In the genomic region with DNA sequence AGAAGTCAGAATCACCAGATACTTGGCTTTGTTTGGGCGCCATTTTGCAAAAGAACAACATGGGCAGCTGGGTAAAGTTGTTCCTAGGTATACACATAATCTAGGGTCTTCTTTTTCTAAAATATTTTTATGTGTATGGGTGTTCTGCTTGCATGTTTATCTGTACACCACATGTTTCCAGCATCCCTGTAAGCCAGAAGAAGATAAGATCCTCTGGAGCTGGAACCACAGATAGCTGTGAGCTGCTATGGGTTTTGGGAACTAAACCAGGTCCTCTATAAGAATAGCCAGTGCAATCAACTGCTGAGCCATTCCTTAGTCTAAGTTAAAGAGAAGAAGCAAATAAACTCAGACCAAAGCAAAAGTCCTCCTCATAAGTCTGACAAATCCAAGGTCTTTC, we compare ENCODE assay signal across 12 mouse cellular contexts.
DNase-seq lines count a peak whose midpoint lies in the region; ATAC-seq and TF ChIP-seq lines count a peak whose summit lies in the region.
"Had no signal": no experiment of that assay in that cellular context is flagged by ENCODE, and none has a peak within 500 bp of the region (broad histone marks: within the 10 kb centered on the region; RNA-seq: fewer than 3 reads in every experiment).

No protein-coding gene starts in this region.

- intact Hi-C loops in heart, postnatal 10 days (cut with DNase I): no loop called here

- peak overlapping the region; percentile 85 for H3K27ac ChIP-seq in heart, embryonic 16.5 days (ENCODE audit: low read length)
- H3K27ac ChIP-seq in lung, postnatal 0 days (ENCODE audit: low read length): peak overlapping the region; percentile 23; the same call in 1 of the 2 replicates
- H3K27ac ChIP-seq in liver, embryonic 15.5 days (replicated peaks): no peak overlapping the region
- no peak overlapping the region for H3K27ac ChIP-seq in kidney, embryonic 16.5 days (ENCODE audit: low read length)
- H3K27ac ChIP-seq: forebrain, embryonic 13.5 days had no signal

- no peak for TF ChIP-seq CTCF in lung, postnatal 0 days (IDR thresholded peaks at IDR 0.05)

- peaks cover 7% of the 10 kb centered on the region; the same call in 1 of the 2 replicates for H3K36me3 ChIP-seq in heart, embryonic 16.5 days (ENCODE audit: control insufficient read depth, insufficient read depth)
- no peaks in the 10 kb centered on the region for H3K36me3 ChIP-seq in lung, postnatal 0 days (ENCODE audit: insufficient read depth, low read length)
- no peaks in the 10 kb centered on the region for H3K36me3 ChIP-seq in liver, embryonic 15.5 days (replicated peaks)
- no peaks in the 10 kb centered on the region for H3K36me3 ChIP-seq in kidney, embryonic 16.5 days (ENCODE audit: insufficient read depth, low read length)

- WGBS in heart, embryonic 16.5 days: 89% methylated on average over 1 of the region's 1 CpGs
- WGBS in lung, postnatal 0 days: 78% methylated on average over 1 of the region's 1 CpGs
- WGBS in liver, embryonic 15.5 days (ENCODE audit: insufficient replicate concordance): 67% methylated on average over 1 of the region's 1 CpGs
- 92% methylated on average over 1 of the region's 1 CpGs for WGBS in kidney, embryonic 16.5 days

- H3K4me2 ChIP-seq in heart, embryonic 16.5 days (ENCODE audit: low read depth, low read length): 0 out of 2 replicates have a peak overlapping the region, but pooled peaks have one; percentile 22
- H3K4me2 ChIP-seq in lung, postnatal 0 days (replicated peaks; ENCODE audit: low read depth, low read length): no peak overlapping the region
- no peak overlapping the region for H3K4me2 ChIP-seq in liver, embryonic 15.5 days
- H3K4me2 ChIP-seq in kidney, embryonic 16.5 days (replicated peaks; ENCODE audit: low read depth, low read length): no peak overlapping the region
- H3K4me2 ChIP-seq: forebrain, embryonic 13.5 days had no signal

- ATAC-seq in heart, embryonic 16.5 days (replicated peaks; ENCODE audit: extremely low read depth, insufficient read depth, low FRiP score): no peak
- ATAC-seq in lung, postnatal 0 days: no peak
- peak; percentile 69 for ATAC-seq in liver, embryonic 15.5 days (ENCODE audit: insufficient read depth)
- ATAC-seq in kidney, embryonic 16.5 days (ENCODE audit: low FRiP score, low TSS enrichment): no peak
- ATAC-seq: activated CD4-positive, CD25-positive, alpha-beta regulatory T cell, adult 4 months; inflammation-experienced regulatory T-cells, adult 6 months had no signal

- H3K4me1 ChIP-seq in heart, embryonic 16.5 days (ENCODE audit: control insufficient read depth, insufficient read depth, low read length): peaks cover 39% of the 10 kb centered on the region
- no peaks in the 10 kb centered on the region for H3K4me1 ChIP-seq in lung, postnatal 0 days (ENCODE audit: insufficient read depth, low read depth, low read length)
- peaks cover 32% of the 10 kb centered on the region for H3K4me1 ChIP-seq in liver, embryonic 15.5 days (replicated peaks)
- H3K4me1 ChIP-seq in kidney, embryonic 16.5 days (ENCODE audit: insufficient read depth, low read length): peaks cover 16% of the 10 kb centered on the region
- H3K4me1 ChIP-seq: forebrain, embryonic 13.5 days had no signal

- no peak for TF ChIP-seq EP300 in lung, postnatal 0 days (IDR thresholded peaks at IDR 0.05)

- H3K4me3 ChIP-seq in heart, embryonic 16.5 days (ENCODE audit: low read length): no peak overlapping the region
- H3K4me3 ChIP-seq in lung, postnatal 0 days (ENCODE audit: low read depth, low read length): no peak overlapping the region
- no peak overlapping the region for H3K4me3 ChIP-seq in liver, embryonic 15.5 days (replicated peaks)
- no peak overlapping the region for H3K4me3 ChIP-seq in kidney, embryonic 16.5 days (ENCODE audit: low read length)
- H3K4me3 ChIP-seq: forebrain, embryonic 13.5 days had no signal

- no peaks in the 10 kb centered on the region for H3K9me3 ChIP-seq in heart, embryonic 16.5 days (replicated peaks; ENCODE audit: control insufficient read depth, low read length)
- no peaks in the 10 kb centered on the region for H3K9me3 ChIP-seq in lung, postnatal 0 days (ENCODE audit: low read length)
- H3K9me3 ChIP-seq in liver, embryonic 15.5 days (replicated peaks): no peaks in the 10 kb centered on the region
- no peaks in the 10 kb centered on the region for H3K9me3 ChIP-seq in kidney, embryonic 16.5 days (ENCODE audit: low read length)
- H3K9me3 ChIP-seq: forebrain, embryonic 13.5 days had no signal

- no peak overlapping the region for H3K9ac ChIP-seq in heart, embryonic 16.5 days (ENCODE audit: low read length)
- H3K9ac ChIP-seq in lung, postnatal 0 days (replicated peaks; ENCODE audit: low read depth): no peak overlapping the region
- H3K9ac ChIP-seq in liver, embryonic 15.5 days: no peak overlapping the region
- H3K9ac ChIP-seq in kidney, embryonic 16.5 days (replicated peaks; ENCODE audit: low read length): no peak overlapping the region
- H3K9ac ChIP-seq: forebrain, embryonic 13.5 days had no signal

- no peaks in the 10 kb centered on the region for H3K27me3 ChIP-seq in heart, embryonic 16.5 days (ENCODE audit: control insufficient read depth, insufficient read depth, low read length)
- no peaks in the 10 kb centered on the region for H3K27me3 ChIP-seq in lung, postnatal 0 days (replicated peaks; ENCODE audit: insufficient read depth, low read length)
- H3K27me3 ChIP-seq in liver, embryonic 15.5 days: no peaks in the 10 kb centered on the region
- no peaks in the 10 kb centered on the region for H3K27me3 ChIP-seq in kidney, embryonic 16.5 days (ENCODE audit: insufficient read depth, low read length)
- H3K27me3 ChIP-seq: CH12.LX; forebrain, embryonic 13.5 days had no signal

- no peak for DNase-seq in heart, postnatal 10 days
- DNase-seq in lung, postnatal 0 days (ENCODE audit: low spot score): no peak
- no peak for DNase-seq in lung, postnatal 10 days
- no peak for DNase-seq in layer of hippocampus, postnatal 10 days (ENCODE audit: low spot score in 2 of 2)
- DNase-seq: right cerebral cortex, postnatal 25 days had no signal

Comparison
In these comparisons a context has a peak if more than half of its experiments do, and no peak if none do; other contexts are left out.
1. H3K27ac ChIP-seq: peak in heart, embryonic 16.5 days (single experiment) and lung, postnatal 0 days (single experiment); none in liver, embryonic 15.5 days (single experiment) and kidney, embryonic 16.5 days (single experiment).